Mouse (Mus musculus) spleen, adult 2 months (tissue): ENCODE data around the gene Ttll11.

Experiments
- CTCF ChIP-seq: fragments of 200-500 bp; IDR thresholded peaks from 2 replicates; pipeline ENCODE4 v1.5.1; 2011; ENCODE audit warnings: mild to moderate bottlenecking, inconsistent platforms; ENCODE audit not compliant: insufficient read depth, insufficient read length, insufficient replicate concordance; ENCODE audit errors: extremely low read depth
- POLR2A ChIP-seq: fragments of 200-500 bp; IDR thresholded peaks from 2 replicates; pipeline ENCODE4 v1.6.1; 2011; ENCODE audit warnings: low read depth, low read length, inconsistent platforms

- no peak for TF ChIP-seq POLR2A
- TF ChIP-seq CTCF, result no peak
These were observed 119.9 kb downstream of the Ttll11 start for GRCm38 (mm10) chr2:35859708-35860393.
